Mouse (Mus musculus) heart, embryonic 10.5 days (tissue): Measurements from ENCODE around the gene Ptar1. TPM values are rescaled to one million over a fixed set of nuclear protein-coding genes. Genes with fewer than 3 reads are reported as not detected.

Source experiments
- DNase-seq: peaks from one replicate; pipeline ENCODE4 v3.0.0-alpha.2; 2017; ENCODE audit warnings: low spot score
- H3K27ac ChIP-seq: fragments of 300-500 bp; sonication (generic); 2 replicates; pipeline ENCODE4 v1.5.1; 2016; ENCODE audit warnings: mild to moderate bottlenecking
- H3K27me3 ChIP-seq: fragments of 300-500 bp; sonication (generic); 2 replicates; pipeline ENCODE4 v1.6.1; 2016; ENCODE audit warnings: mild to moderate bottlenecking; ENCODE audit not compliant: poor library complexity, insufficient read depth, severe bottlenecking
- H3K36me3 ChIP-seq: fragments of 300-500 bp; sonication (generic); 2 replicates; pipeline ENCODE4 v1.6.1; 2016; ENCODE audit warnings: mild to moderate bottlenecking, moderate library complexity
- H3K4me1 ChIP-seq: fragments of 300-500 bp; sonication (generic); 2 replicates; pipeline ENCODE4 v1.6.1; 2016; ENCODE audit warnings: mild to moderate bottlenecking
- H3K4me3 ChIP-seq: fragments of 300-500 bp; sonication (generic); 2 replicates; pipeline ENCODE4 v1.5.1; 2016; ENCODE audit warnings: mild to moderate bottlenecking, moderate library complexity
- H3K9me3 ChIP-seq: fragments of 300-500 bp; sonication (generic); 2 replicates; pipeline ENCODE4 v1.6.1; 2016; ENCODE audit warnings: mild to moderate bottlenecking, moderate library complexity
- WGBS: fragments of 180-500 bp; shearing (Covaris S2); methylation state at CpG from one replicate; pipeline ENCODE4 v1.1.7; 2016; 5-methylcytosine and 5-hydroxymethylcytosine counted together
- polyA plus RNA-seq: library from polyadenylated mRNA; unstranded; fragments of >200 nt; fragmentation: Nextera tagmentation; extraction: Ambion mirVana; gene quantifications from 2 replicates; pipeline ENCODE4 v1.2.1, GENCODE M21; 2016

Gene Ptar1
- polyA plus RNA-seq, 1 experiment from 2014 or later: 5.8 TPM

GRCm38 (mm10) chr19:23764051-23764450 is 76.8 kb downstream of the Ptar1 start:
- no peak for DNase-seq
- no peak overlapping the region for H3K27ac ChIP-seq
- no peak overlapping the region for H3K4me3 ChIP-seq
- no peaks in the 10 kb centered on the region for H3K9me3 ChIP-seq
- H3K36me3 ChIP-seq: no peaks in the 10 kb centered on the region
- H3K27me3 ChIP-seq: peaks cover 26% of the 10 kb centered on the region
- 0 out of 2 replicates have a peak, but pooled peaks cover 7% of the 10 kb centered on the region for H3K4me1 ChIP-seq
- 72% methylated on average over 2 of the region's 2 CpGs for WGBS

- Histone ChIP-seq H3K27me3 (no peaks in the 10 kb centered on the region), H3K27ac (no peak overlapping the region), H3K36me3 (no peaks in the 10 kb centered on the region), H3K9me3 (no peaks in the 10 kb centered on the region), H3K4me3 (no peak overlapping the region), H3K4me1 (no peaks in the 10 kb centered on the region)
- no peak for DNase-seq
- 62% methylated on average over 5 of the region's 5 CpGs for WGBS
Observed at GRCm38 (mm10) chr19:23768864-23769263, 81.6 kb downstream of the Ptar1 start.

- no peaks in the 10 kb centered on the region for H3K4me1 ChIP-seq
- no peak for DNase-seq
- H3K4me3 ChIP-seq: no peak overlapping the region
- H3K36me3 ChIP-seq: no peaks in the 10 kb centered on the region
- H3K27me3 ChIP-seq: no peaks in the 10 kb centered on the region
- H3K27ac ChIP-seq: no peak overlapping the region
- 58% methylated on average over 10 of the region's 10 CpGs for WGBS
- H3K9me3 ChIP-seq: no peaks in the 10 kb centered on the region
Observed at GRCm38 (mm10) chr19:23770494-23771423, 83.5 kb downstream of the Ptar1 start.

- 63% methylated on average over 7 of the region's 7 CpGs for WGBS
Observed at GRCm38 (mm10) chr19:23771971-23772370, 84.7 kb downstream of the Ptar1 start.

GRCm38 (mm10) chr19:23775356-23775755 is 88.1 kb downstream of the Ptar1 start:
- H3K4me1 ChIP-seq: peaks cover 5% of the 10 kb centered on the region
- no peaks in the 10 kb centered on the region for H3K36me3 ChIP-seq
- WGBS: 78% methylated on average over 6 of the region's 6 CpGs
- H3K9me3 ChIP-seq: no peaks in the 10 kb centered on the region
- H3K27ac ChIP-seq: no peak overlapping the region
- H3K4me3 ChIP-seq: no peak overlapping the region
- no peaks in the 10 kb centered on the region for H3K27me3 ChIP-seq
- DNase-seq: no peak

More at GRCm38 (mm10) chr19:23771971-23772370, 84.7 kb downstream of the Ptar1 start:
- no peaks in the 10 kb centered on the region for H3K4me1 ChIP-seq
- no peaks in the 10 kb centered on the region for H3K9me3 ChIP-seq
- H3K36me3 ChIP-seq: no peaks in the 10 kb centered on the region
- no peak for DNase-seq
- H3K27ac ChIP-seq: no peak overlapping the region
- no peak overlapping the region for H3K4me3 ChIP-seq
- no peaks in the 10 kb centered on the region for H3K27me3 ChIP-seq

- H3K36me3 ChIP-seq: no peaks in the 10 kb centered on the region
- DNase-seq: no peak
- H3K27me3 ChIP-seq: no peaks in the 10 kb centered on the region
- H3K4me1 ChIP-seq: peaks cover 11% of the 10 kb centered on the region
- no peaks in the 10 kb centered on the region for H3K9me3 ChIP-seq
- H3K27ac ChIP-seq: no peak overlapping the region
- H3K4me3 ChIP-seq: no peak overlapping the region
Observed at GRCm38 (mm10) chr19:23779130-23779529, 91.9 kb downstream of the Ptar1 start.

- Histone ChIP-seq H3K27me3 (no peaks in the 10 kb centered on the region), H3K9me3 (no peaks in the 10 kb centered on the region), H3K4me1 (peaks cover 11% of the 10 kb centered on the region), H3K27ac (no peak overlapping the region), H3K36me3 (no peaks in the 10 kb centered on the region), H3K4me3 (no peak overlapping the region)
- no peak for DNase-seq
- WGBS: 66% methylated on average over 4 of the region's 4 CpGs
Observed at GRCm38 (mm10) chr19:23780105-23780504, 92.9 kb downstream of the Ptar1 start.

Other genes with a start within 250 kb of the Ptar1 start
- 1.6 and 1.8 TPM in 2 replicates for gene Mamdc2, start 239.0 kb upstream of the Ptar1 start, polyA plus RNA-seq
- gene 1700028P14Rik, start 34.6 kb upstream of the Ptar1 start, polyA plus RNA-seq: not detected in 2 replicates
- gene Apba1, start 71.5 kb downstream of the Ptar1 start, polyA plus RNA-seq: 0.25 and 0.28 TPM in 2 replicates